Mouse (Mus musculus): ENCODE measurements around the gene Cebpg. TPM values are rescaled to one million over a fixed set of nuclear protein-coding genes. Genes with fewer than 3 reads are reported as not detected.

The Cebpg gene
- polyA plus RNA-seq, 1 experiment from 2014 or later: 33.7 TPM

DNA sequence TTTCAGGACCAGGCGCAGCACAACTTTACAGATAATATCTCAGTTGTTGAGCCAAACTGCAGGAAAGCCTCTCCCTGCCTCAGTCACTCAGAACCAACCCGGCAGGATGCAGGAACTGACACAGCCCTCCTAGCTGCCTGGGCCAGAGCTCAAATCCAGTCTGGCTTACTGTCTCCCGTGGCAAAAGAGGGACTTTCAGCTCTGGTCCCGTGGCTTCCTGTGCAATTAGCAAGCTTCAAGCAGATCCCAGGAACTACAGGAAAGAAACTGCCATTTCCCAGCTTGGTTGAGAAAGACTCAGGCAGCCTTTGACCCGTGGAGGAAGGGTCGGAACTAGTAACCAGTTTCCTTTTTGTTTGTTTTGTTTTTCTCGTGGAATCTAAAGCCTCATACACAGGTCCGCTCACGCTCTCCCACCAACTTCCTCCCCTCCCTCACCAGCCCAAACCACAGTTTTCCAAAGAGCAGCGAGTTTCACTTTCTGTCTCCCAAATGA is 24.5 kb upstream of the Cebpg start:
- Histone ChIP-seq H3K27ac (ENCODE audit: low read depth) (peak overlapping the region; percentile 55; the same call in 1 of the 2 replicates), H3K4me2 (ENCODE audit: low read length) (peak overlapping the region; percentile 26), H3K27me3 (replicated peaks; ENCODE audit: control insufficient read depth, insufficient read depth, low read length) (no peaks in the 10 kb centered on the region), H3K9me3 (ENCODE audit: control insufficient read depth, low read length) (no peaks in the 10 kb centered on the region), H3K9ac (ENCODE audit: low read length) (no peak overlapping the region), H3K4me1 (replicated peaks; ENCODE audit: control insufficient read depth, insufficient read depth, low read length) (peaks cover 4% of the 10 kb centered on the region; the same call in 1 of the 2 replicates), H3K36me3 (ENCODE audit: control insufficient read depth, insufficient read depth, low read length) (no peaks in the 10 kb centered on the region), H3K4me3 (ENCODE audit: low read depth, low read length) (no peak overlapping the region)
- WGBS: 26% methylated on average over 10 of the region's 10 CpGs
- ATAC-seq (replicated peaks; ENCODE audit: low FRiP score, low TSS enrichment, low read depth) (no peak), DNase-seq (ENCODE audit: low spot score) (peak; percentile 65)

- Histone ChIP-seq H3K4me2 (ENCODE audit: low read length) (no peak overlapping the region), H3K27ac (ENCODE audit: low read depth) (no peak overlapping the region), H3K9me3 (ENCODE audit: control insufficient read depth, low read length) (no peaks in the 10 kb centered on the region), H3K9ac (ENCODE audit: low read length) (no peak overlapping the region), H3K4me3 (ENCODE audit: low read depth, low read length) (no peak overlapping the region), H3K27me3 (replicated peaks; ENCODE audit: control insufficient read depth, insufficient read depth, low read length) (no peaks in the 10 kb centered on the region), H3K4me1 (replicated peaks; ENCODE audit: control insufficient read depth, insufficient read depth, low read length) (0 out of 2 replicates have a peak, but pooled peaks cover 3% of the 10 kb centered on the region), H3K36me3 (ENCODE audit: control insufficient read depth, insufficient read depth, low read length) (no peaks in the 10 kb centered on the region)
- WGBS: 47% methylated on average over 5 of the region's 5 CpGs
- no peak for ATAC-seq (replicated peaks; ENCODE audit: low FRiP score, low TSS enrichment, low read depth)
- no peak for DNase-seq (ENCODE audit: low spot score)
Observed at GRCm38 (mm10) chr7:35076645-35077044, 20.3 kb upstream of the Cebpg start.

GRCm38 (mm10) chr7:35066640-35067212 is 10.4 kb upstream of the Cebpg start:
- Histone ChIP-seq H3K27ac (ENCODE audit: low read depth) (no peak overlapping the region), H3K36me3 (ENCODE audit: control insufficient read depth, insufficient read depth, low read length) (no peaks in the 10 kb centered on the region)
- 83% methylated on average over 8 of the region's 8 CpGs for WGBS

DNA sequence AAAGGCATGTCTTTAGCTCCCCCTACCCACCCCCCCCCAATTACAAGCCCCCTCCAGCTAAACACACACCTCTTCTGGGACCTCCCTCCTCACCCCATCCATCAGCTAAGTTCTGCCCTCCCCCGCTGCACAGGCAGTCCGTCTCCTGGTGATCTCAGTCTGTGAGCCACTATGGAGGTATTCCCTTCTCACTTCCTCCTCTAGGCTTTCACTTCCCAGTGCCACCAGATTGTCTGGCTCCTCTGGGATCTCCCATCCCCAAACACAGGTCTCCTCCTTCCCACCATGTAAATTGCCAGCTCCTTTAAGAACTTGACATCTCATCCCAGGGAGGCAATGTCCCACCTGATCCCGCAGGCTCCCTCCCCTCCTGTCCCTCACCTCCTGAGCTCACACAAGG is 9.6 kb upstream of the Cebpg start:
- H3K36me3 ChIP-seq (ENCODE audit: control insufficient read depth, insufficient read depth, low read length): no peaks in the 10 kb centered on the region
- 63% methylated on average over 3 of the region's 3 CpGs for WGBS
- H3K9me3 ChIP-seq (ENCODE audit: control insufficient read depth, low read length): 0 out of 2 replicates have a peak, but pooled peaks cover 3% of the 10 kb centered on the region
- DNase-seq (ENCODE audit: low spot score): no peak
- H3K27ac ChIP-seq (ENCODE audit: low read depth): no peak overlapping the region
- H3K27me3 ChIP-seq (replicated peaks; ENCODE audit: control insufficient read depth, insufficient read depth, low read length): no peaks in the 10 kb centered on the region
- no peak overlapping the region for H3K4me2 ChIP-seq (ENCODE audit: low read length)
- ATAC-seq (replicated peaks; ENCODE audit: low FRiP score, low TSS enrichment, low read depth): no peak
- H3K9ac ChIP-seq (ENCODE audit: low read length): no peak overlapping the region
- H3K4me3 ChIP-seq (ENCODE audit: low read depth, low read length): no peak overlapping the region
- no peaks in the 10 kb centered on the region for H3K4me1 ChIP-seq (replicated peaks; ENCODE audit: control insufficient read depth, insufficient read depth, low read length)

More at GRCm38 (mm10) chr7:35066640-35067212, 10.4 kb upstream of the Cebpg start:
- Histone ChIP-seq H3K4me3 (ENCODE audit: low read depth, low read length) (no peak overlapping the region), H3K4me1 (replicated peaks; ENCODE audit: control insufficient read depth, insufficient read depth, low read length) (no peaks in the 10 kb centered on the region), H3K9me3 (ENCODE audit: control insufficient read depth, low read length) (0 out of 2 replicates have a peak, but pooled peaks cover 3% of the 10 kb centered on the region), H3K27me3 (replicated peaks; ENCODE audit: control insufficient read depth, insufficient read depth, low read length) (no peaks in the 10 kb centered on the region), H3K9ac (ENCODE audit: low read length) (no peak overlapping the region), H3K4me2 (ENCODE audit: low read length) (no peak overlapping the region)
- no peak for ATAC-seq (replicated peaks; ENCODE audit: low FRiP score, low TSS enrichment, low read depth)
- DNase-seq (ENCODE audit: low spot score): no peak

- H3K27ac ChIP-seq (ENCODE audit: low read depth): no peak overlapping the region
- no peak overlapping the region for H3K4me3 ChIP-seq (ENCODE audit: low read depth, low read length)
- no peaks in the 10 kb centered on the region for H3K36me3 ChIP-seq (ENCODE audit: control insufficient read depth, insufficient read depth, low read length)
- H3K4me2 ChIP-seq (ENCODE audit: low read length): no peak overlapping the region
- no peaks in the 10 kb centered on the region for H3K27me3 ChIP-seq (replicated peaks; ENCODE audit: control insufficient read depth, insufficient read depth, low read length)
- no peak overlapping the region for H3K9ac ChIP-seq (ENCODE audit: low read length)
- H3K4me1 ChIP-seq (replicated peaks; ENCODE audit: control insufficient read depth, insufficient read depth, low read length): no peaks in the 10 kb centered on the region
- ATAC-seq (replicated peaks; ENCODE audit: low FRiP score, low TSS enrichment, low read depth) (no peak), DNase-seq (ENCODE audit: low spot score) (no peak)
- H3K9me3 ChIP-seq (ENCODE audit: control insufficient read depth, low read length): 0 out of 2 replicates have a peak, but pooled peaks cover 4% of the 10 kb centered on the region
- WGBS: 79% methylated on average over 14 of the region's 14 CpGs
Observed at GRCm38 (mm10) chr7:35064286-35065258, 8.2 kb upstream of the Cebpg start.

GRCm38 (mm10) chr7:35059467-35059866 is 3.1 kb upstream of the Cebpg start:
- no peak for ATAC-seq (replicated peaks; ENCODE audit: low FRiP score, low TSS enrichment, low read depth)
- Histone ChIP-seq H3K27ac (ENCODE audit: low read depth) (no peak overlapping the region), H3K27me3 (replicated peaks; ENCODE audit: control insufficient read depth, insufficient read depth, low read length) (no peaks in the 10 kb centered on the region), H3K4me1 (replicated peaks; ENCODE audit: control insufficient read depth, insufficient read depth, low read length) (peaks cover 16% of the 10 kb centered on the region), H3K4me3 (ENCODE audit: low read depth, low read length) (no peak overlapping the region), H3K4me2 (ENCODE audit: low read length) (no peak overlapping the region), H3K36me3 (ENCODE audit: control insufficient read depth, insufficient read depth, low read length) (no peaks in the 10 kb centered on the region), H3K9me3 (ENCODE audit: control insufficient read depth, low read length) (0 out of 2 replicates have a peak, but pooled peaks cover 2% of the 10 kb centered on the region), H3K9ac (ENCODE audit: low read length) (no peak overlapping the region)
- WGBS: 76% methylated on average over 5 of the region's 5 CpGs
- no peak for DNase-seq (ENCODE audit: low spot score)

- Histone ChIP-seq H3K27me3 (replicated peaks; ENCODE audit: control insufficient read depth, insufficient read depth, low read length) (no peaks in the 10 kb centered on the region), H3K27ac (ENCODE audit: low read depth) (no peak overlapping the region), H3K4me2 (ENCODE audit: low read length) (no peak overlapping the region), H3K4me1 (replicated peaks; ENCODE audit: control insufficient read depth, insufficient read depth, low read length) (peaks cover 21% of the 10 kb centered on the region), H3K9me3 (ENCODE audit: control insufficient read depth, low read length) (0 out of 2 replicates have a peak, but pooled peaks cover 2% of the 10 kb centered on the region), H3K36me3 (ENCODE audit: control insufficient read depth, insufficient read depth, low read length) (peaks cover under 1% of the 10 kb centered on the region; the same call in 1 of the 2 replicates), H3K9ac (ENCODE audit: low read length) (no peak overlapping the region), H3K4me3 (ENCODE audit: low read depth, low read length) (no peak overlapping the region)
- DNase-seq (ENCODE audit: low spot score): no peak
- ATAC-seq (replicated peaks; ENCODE audit: low FRiP score, low TSS enrichment, low read depth): no peak
- WGBS: 67% methylated on average over 1 of the region's 1 CpGs
Observed at GRCm38 (mm10) chr7:35058329-35058728, 2.0 kb upstream of the Cebpg start.

DNA sequence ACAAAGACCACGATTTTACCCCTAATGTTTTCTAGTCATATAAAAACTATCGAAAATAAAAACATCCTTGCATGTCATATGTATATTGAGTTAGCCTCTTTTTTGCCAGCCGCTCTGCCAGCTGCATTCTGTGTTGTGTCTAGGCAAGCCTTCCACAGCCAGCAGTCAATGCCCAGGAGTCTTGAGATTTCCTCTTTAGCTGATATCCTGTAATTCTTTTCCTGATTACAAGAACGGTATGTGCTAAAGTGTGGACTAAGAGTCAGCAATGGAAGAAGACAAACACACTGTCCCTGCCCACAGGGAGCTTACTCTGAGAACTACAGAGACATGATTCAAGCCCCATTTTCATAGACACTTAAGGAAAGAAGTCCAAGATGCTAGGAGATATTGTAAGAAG is 1.2 kb upstream of the Cebpg start:
- ATAC-seq (replicated peaks; ENCODE audit: low FRiP score, low TSS enrichment, low read depth): no peak
- 84% methylated on average over 4 of the region's 4 CpGs for WGBS
- no peaks in the 10 kb centered on the region for H3K27me3 ChIP-seq (replicated peaks; ENCODE audit: control insufficient read depth, insufficient read depth, low read length)

More for the DNA sequence above, 1.2 kb upstream of the Cebpg start:
- 0 out of 2 replicates have a peak overlapping the region, but pooled peaks have one; percentile 83 for H3K4me2 ChIP-seq (ENCODE audit: low read length)
- no peak overlapping the region for H3K27ac ChIP-seq (ENCODE audit: low read depth)
- 0 out of 2 replicates have a peak, but pooled peaks cover 2% of the 10 kb centered on the region for H3K9me3 ChIP-seq (ENCODE audit: control insufficient read depth, low read length)
- peaks cover 24% of the 10 kb centered on the region for H3K4me1 ChIP-seq (replicated peaks; ENCODE audit: control insufficient read depth, insufficient read depth, low read length)
- H3K4me3 ChIP-seq (ENCODE audit: low read depth, low read length): no peak overlapping the region
- no peak overlapping the region for H3K9ac ChIP-seq (ENCODE audit: low read length)
- no peak for DNase-seq (ENCODE audit: low spot score)
- H3K36me3 ChIP-seq (ENCODE audit: control insufficient read depth, insufficient read depth, low read length): peaks cover 4% of the 10 kb centered on the region; the same call in 1 of the 2 replicates

Measured in intestine, embryonic 14.5 days (tissue).